Mouse (Mus musculus) stomach, embryonic 15.5 days (tissue): ENCODE data around the gene Galntl6. TPM values are rescaled to one million over a fixed set of nuclear protein-coding genes. Genes with fewer than 3 reads are reported as not detected.
"Not testable (repeated sequence)": the region's sequence is repeated elsewhere in the genome, so short reads cannot be mapped to it uniquely, and the experiment has no call there.

Experiments used
- ATAC-seq: fragments of 200-750 bp; cut with Nextera tagmentation; 2 replicates; pipeline ENCODE4 v1.8.0; 2017; ENCODE audit warnings: low read depth, moderate number of reproducible peaks, moderate TSS enrichment; ENCODE audit not compliant: insufficient read depth, low FRiP score
- H3K27ac ChIP-seq: fragments of 300-500 bp; sonication (generic); 2 replicates; pipeline ENCODE4 v1.5.1; 2015; ENCODE audit warnings: mild to moderate bottlenecking, inconsistent platforms
- H3K27me3 ChIP-seq: fragments of 300-500 bp; sonication (generic); replicated peaks from 2 replicates; pipeline ENCODE4 v1.6.1; 2015; ENCODE audit warnings: inconsistent platforms
- H3K36me3 ChIP-seq: fragments of 300-500 bp; sonication (generic); 2 replicates; pipeline ENCODE4 v1.6.1; 2015; ENCODE audit warnings: inconsistent platforms
- H3K4me1 ChIP-seq: fragments of 300-500 bp; sonication (generic); 2 replicates; pipeline ENCODE4 v1.6.1; 2015; ENCODE audit warnings: inconsistent platforms
- H3K4me2 ChIP-seq: fragments of 300-500 bp; sonication (generic); 2 replicates; pipeline ENCODE4 v1.6.1; 2015; ENCODE audit warnings: mild to moderate bottlenecking, inconsistent platforms
- H3K4me3 ChIP-seq: fragments of 300-500 bp; sonication (generic); replicated peaks from 2 replicates; pipeline ENCODE4 v1.5.1; 2015; ENCODE audit warnings: inconsistent platforms
- H3K9ac ChIP-seq: fragments of 300-500 bp; sonication (generic); 2 replicates; pipeline ENCODE4 v1.6.1; 2015; ENCODE audit warnings: inconsistent platforms
- H3K9me3 ChIP-seq: fragments of 300-500 bp; sonication (generic); 2 replicates; pipeline ENCODE4 v1.6.1; 2016; ENCODE audit warnings: inconsistent platforms
- WGBS: fragments of 180-500 bp; shearing (Covaris S2); methylation state at CpG from one replicate; pipeline ENCODE4 v1.1.7; 2015; 5-methylcytosine and 5-hydroxymethylcytosine counted together
- polyA plus RNA-seq: library from polyadenylated mRNA; unstranded; fragments of >200 nt; fragmentation: Nextera tagmentation; extraction: Ambion mirVana; gene quantifications from 2 replicates; pipeline ENCODE4 v1.2.1, GENCODE M21; 2015

Gene Galntl6
- polyA plus RNA-seq, 1 experiment from 2014 or later: 1.7 TPM

DNA sequence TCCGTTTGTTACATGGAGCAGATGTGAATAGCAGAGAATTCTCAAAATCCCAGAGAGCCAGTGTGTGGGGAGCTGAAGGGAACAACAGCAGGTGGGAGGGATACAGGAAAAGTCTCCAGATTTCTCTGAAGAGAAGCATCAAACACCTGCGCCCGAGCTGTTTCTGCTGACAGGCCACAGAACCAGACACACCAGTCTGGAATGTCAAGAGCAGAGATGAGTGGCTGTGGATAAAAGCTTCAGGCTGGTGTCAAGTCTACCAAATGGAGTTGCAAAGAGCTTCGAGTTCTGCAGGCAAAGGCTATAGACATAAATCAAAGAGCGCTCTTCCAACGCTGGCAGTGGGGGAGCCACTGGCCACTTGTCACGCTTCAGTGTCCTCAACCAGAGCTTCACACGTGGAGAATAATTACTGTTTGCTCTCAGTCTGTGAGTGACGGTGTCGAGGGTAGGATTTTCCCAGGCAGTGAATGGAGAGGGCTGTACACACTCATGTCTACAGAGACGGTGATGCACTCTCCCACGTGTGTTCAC is 1139.6 kb downstream of the Galntl6 start:
- no peak overlapping the region for H3K9ac ChIP-seq
- no peaks in the 10 kb centered on the region for H3K9me3 ChIP-seq
- H3K27me3 ChIP-seq: no peaks in the 10 kb centered on the region
- WGBS: 25% methylated on average over 12 of the region's 12 CpGs
- no peaks in the 10 kb centered on the region for H3K36me3 ChIP-seq
- 0 out of 2 replicates have a peak, but pooled peaks cover 5% of the 10 kb centered on the region for H3K4me1 ChIP-seq
- ATAC-seq: no peak
- H3K4me2 ChIP-seq: no peak overlapping the region
- H3K4me3 ChIP-seq: no peak overlapping the region
- H3K27ac ChIP-seq: no peak overlapping the region

- Histone ChIP-seq H3K9me3 (no peaks in the 10 kb centered on the region), H3K27me3 (no peaks in the 10 kb centered on the region), H3K9ac (no peak overlapping the region), H3K4me1 (peaks cover 3% of the 10 kb centered on the region; the same call in 1 of the 2 replicates), H3K4me2 (no peak overlapping the region), H3K4me3 (no peak overlapping the region), H3K27ac (no peak overlapping the region), H3K36me3 (no peaks in the 10 kb centered on the region)
- ATAC-seq: no peak
- WGBS: 42% methylated on average over 2 of the region's 2 CpGs
Measured at GRCm38 (mm10) chr8:57767541-57767940, 1144.9 kb downstream of the Galntl6 start.

- peak; percentile 47; the same call in 1 of the 2 replicates for ATAC-seq
- no peak overlapping the region for H3K4me2 ChIP-seq
- 45% methylated on average over 10 of the region's 10 CpGs for WGBS
- H3K36me3 ChIP-seq: no peaks in the 10 kb centered on the region
- no peak overlapping the region for H3K9ac ChIP-seq
- peaks cover 3% of the 10 kb centered on the region; the same call in 1 of the 2 replicates for H3K4me1 ChIP-seq
- no peaks in the 10 kb centered on the region for H3K9me3 ChIP-seq
- H3K27ac ChIP-seq: no peak overlapping the region
- no peaks in the 10 kb centered on the region for H3K27me3 ChIP-seq
- no peak overlapping the region for H3K4me3 ChIP-seq
Measured at GRCm38 (mm10) chr8:57766471-57767065, 1145.9 kb downstream of the Galntl6 start.

- Histone ChIP-seq H3K27me3 (no peaks in the 10 kb centered on the region), H3K4me2 (peak overlapping the region; percentile 27; the same call in 1 of the 2 replicates), H3K4me3 (no peak overlapping the region), H3K4me1 (peaks cover 3% of the 10 kb centered on the region; the same call in 1 of the 2 replicates), H3K9ac (no peak overlapping the region), H3K36me3 (no peaks in the 10 kb centered on the region), H3K27ac (no peak overlapping the region), H3K9me3 (no peaks in the 10 kb centered on the region)
- WGBS: 16% methylated on average over 13 of the region's 13 CpGs
- no peak for ATAC-seq
Measured at GRCm38 (mm10) chr8:57765726-57766351, 1146.6 kb downstream of the Galntl6 start.

DNA sequence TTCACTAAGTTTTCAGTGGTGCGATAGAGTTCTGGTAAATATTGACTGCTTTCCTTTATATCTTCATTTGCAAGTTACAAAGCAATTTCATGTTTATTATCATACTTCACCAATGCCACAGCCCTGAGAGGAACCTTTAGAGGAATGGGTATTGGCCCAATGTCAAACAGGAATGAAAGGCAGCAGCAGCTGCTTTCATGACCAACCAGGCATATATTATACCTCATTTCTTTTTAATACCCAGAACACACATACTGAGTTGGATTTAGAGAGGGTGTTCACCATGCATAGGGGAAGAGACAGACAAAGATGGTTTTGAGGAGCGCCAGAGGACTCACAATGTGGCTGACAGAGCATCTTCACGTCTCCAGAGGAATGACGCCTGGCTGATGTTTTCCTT is 1147.2 kb downstream of the Galntl6 start:
- Histone ChIP-seq H3K27me3 (no peaks in the 10 kb centered on the region), H3K4me2 (no peak overlapping the region), H3K4me3 (no peak overlapping the region), H3K27ac (no peak overlapping the region), H3K9ac (no peak overlapping the region), H3K9me3 (no peaks in the 10 kb centered on the region), H3K4me1 (peaks cover 3% of the 10 kb centered on the region; the same call in 1 of the 2 replicates), H3K36me3 (no peaks in the 10 kb centered on the region)
- no peak for ATAC-seq
- WGBS: 86% methylated on average over 4 of the region's 4 CpGs

GRCm38 (mm10) chr8:57762622-57763021 is 1149.8 kb downstream of the Galntl6 start:
- not testable (repeated sequence) for H3K36me3 ChIP-seq, H3K4me3 ChIP-seq, H3K27me3 ChIP-seq, H3K9ac ChIP-seq, H3K9me3 ChIP-seq, H3K4me2 ChIP-seq, H3K27ac ChIP-seq, ATAC-seq, H3K4me1 ChIP-seq
- 80% methylated on average over 2 of the region's 2 CpGs for WGBS

DNA sequence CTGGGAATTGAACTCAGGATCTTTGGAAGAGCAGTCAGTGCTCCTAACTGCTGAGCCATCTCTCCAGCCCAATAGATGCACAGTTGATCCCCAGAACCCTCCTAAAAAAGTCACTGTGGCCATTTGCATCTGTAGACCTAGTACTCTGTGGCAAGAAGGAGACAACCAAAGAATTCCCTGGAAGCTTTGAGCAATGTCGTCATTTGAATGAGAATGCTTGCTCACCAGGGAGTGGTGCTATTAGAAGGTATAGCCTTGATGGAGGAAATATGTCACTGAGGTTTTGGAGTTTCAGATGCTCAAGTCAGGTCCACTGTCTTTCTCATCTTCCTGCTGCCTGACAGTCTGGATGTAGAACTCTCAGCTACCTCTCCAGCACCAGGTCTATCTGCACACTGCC is 1151.5 kb downstream of the Galntl6 start:
- 74% methylated on average over 1 of the region's 1 CpGs for WGBS
- no peaks in the 10 kb centered on the region for H3K9me3 ChIP-seq
- H3K9ac ChIP-seq: no peak overlapping the region
- no peak for ATAC-seq
- H3K36me3 ChIP-seq: no peaks in the 10 kb centered on the region
- no peaks in the 10 kb centered on the region for H3K27me3 ChIP-seq
- no peaks in the 10 kb centered on the region for H3K4me1 ChIP-seq
- no peak overlapping the region for H3K4me2 ChIP-seq
- no peak overlapping the region for H3K4me3 ChIP-seq
- no peak overlapping the region for H3K27ac ChIP-seq

DNA sequence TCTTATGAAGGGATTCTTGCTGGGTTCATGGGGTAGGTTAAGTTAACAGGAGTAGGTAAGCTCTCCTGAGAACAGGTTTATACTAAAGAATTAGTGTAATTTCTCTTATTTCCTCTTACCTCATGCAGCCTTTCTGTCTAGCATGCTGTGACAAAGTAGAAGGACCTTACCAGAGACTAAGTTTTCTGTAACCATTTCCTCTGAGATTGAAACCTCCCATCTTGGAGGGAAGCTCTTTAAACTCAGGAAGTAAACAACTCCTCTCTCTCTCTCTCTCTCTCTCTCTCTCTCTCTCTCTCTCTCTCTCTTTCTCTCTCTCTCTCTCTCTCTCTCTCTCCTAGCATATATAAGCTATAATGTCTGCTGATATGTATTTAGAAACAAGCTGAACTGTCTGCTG is 1153.6 kb downstream of the Galntl6 start:
- Histone ChIP-seq H3K4me2 (no peak overlapping the region), H3K27ac (no peak overlapping the region), H3K9me3 (no peaks in the 10 kb centered on the region), H3K4me1 (no peaks in the 10 kb centered on the region), H3K9ac (no peak overlapping the region), H3K27me3 (no peaks in the 10 kb centered on the region), H3K4me3 (no peak overlapping the region), H3K36me3 (no peaks in the 10 kb centered on the region)
- ATAC-seq: no peak

DNA sequence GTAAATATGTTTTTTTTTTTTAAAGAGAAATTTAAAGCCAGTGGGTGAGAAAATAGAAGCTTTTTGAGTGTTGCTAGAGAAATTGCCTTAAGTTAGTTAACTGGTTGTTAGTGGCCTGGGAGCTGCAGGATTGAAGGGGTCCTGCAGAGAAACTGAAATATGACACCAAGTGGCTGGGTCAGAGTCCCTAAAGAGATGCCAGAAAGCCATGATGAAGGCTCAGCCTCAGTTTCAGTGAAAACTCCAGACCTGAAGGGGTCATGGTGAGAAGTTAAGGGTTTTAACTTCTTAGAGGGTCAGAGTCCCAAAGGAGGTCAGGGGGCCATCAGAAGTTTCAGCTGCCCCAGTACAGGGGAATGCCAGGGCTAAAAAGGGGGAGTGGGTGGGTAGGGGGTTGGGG is 1155.0 kb downstream of the Galntl6 start:
- Histone ChIP-seq H3K9me3 (no peaks in the 10 kb centered on the region), H3K27ac (no peak overlapping the region), H3K4me3 (no peak overlapping the region), H3K36me3 (no peaks in the 10 kb centered on the region), H3K4me1 (no peaks in the 10 kb centered on the region), H3K9ac (no peak overlapping the region), H3K4me2 (no peak overlapping the region), H3K27me3 (no peaks in the 10 kb centered on the region)
- ATAC-seq: no peak

DNA sequence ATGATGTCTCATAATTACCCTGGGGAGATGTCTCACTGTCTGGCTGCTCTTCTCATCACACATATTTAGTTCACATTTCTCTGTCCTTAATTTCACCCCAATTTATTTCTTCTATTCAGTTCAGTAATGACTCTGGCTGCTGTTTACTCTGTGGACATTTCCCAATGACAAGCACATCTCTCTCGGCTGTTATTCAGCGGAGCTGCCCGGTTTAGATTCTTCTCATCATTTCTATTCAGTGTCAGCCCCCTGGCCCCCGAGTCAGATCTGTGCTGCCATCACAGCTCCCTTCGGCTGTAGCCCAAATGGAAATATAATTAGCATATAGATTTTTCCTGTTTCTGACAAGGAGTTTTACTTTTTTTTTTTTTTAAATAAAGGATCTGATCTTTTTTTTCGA is 1158.4 kb downstream of the Galntl6 start:
- H3K36me3 ChIP-seq: no peaks in the 10 kb centered on the region
- 53% methylated on average over 6 of the region's 6 CpGs for WGBS
- no peak overlapping the region for H3K9ac ChIP-seq
- no peak overlapping the region for H3K4me3 ChIP-seq
- no peaks in the 10 kb centered on the region for H3K9me3 ChIP-seq
- no peaks in the 10 kb centered on the region for H3K4me1 ChIP-seq
- no peak overlapping the region for H3K27ac ChIP-seq
- H3K27me3 ChIP-seq: no peaks in the 10 kb centered on the region
- no peak overlapping the region for H3K4me2 ChIP-seq
- no peak for ATAC-seq

GRCm38 (mm10) chr8:57743636-57744035 is 1168.8 kb downstream of the Galntl6 start:
- H3K9ac ChIP-seq: no peak overlapping the region
- H3K27ac ChIP-seq: no peak overlapping the region
- H3K4me3 ChIP-seq: no peak overlapping the region
- no peaks in the 10 kb centered on the region for H3K36me3 ChIP-seq
- no peaks in the 10 kb centered on the region for H3K27me3 ChIP-seq
- H3K9me3 ChIP-seq: no peaks in the 10 kb centered on the region
- 86% methylated on average over 12 of the region's 12 CpGs for WGBS
- ATAC-seq: no peak
- no peak overlapping the region for H3K4me2 ChIP-seq
- no peaks in the 10 kb centered on the region for H3K4me1 ChIP-seq

DNA sequence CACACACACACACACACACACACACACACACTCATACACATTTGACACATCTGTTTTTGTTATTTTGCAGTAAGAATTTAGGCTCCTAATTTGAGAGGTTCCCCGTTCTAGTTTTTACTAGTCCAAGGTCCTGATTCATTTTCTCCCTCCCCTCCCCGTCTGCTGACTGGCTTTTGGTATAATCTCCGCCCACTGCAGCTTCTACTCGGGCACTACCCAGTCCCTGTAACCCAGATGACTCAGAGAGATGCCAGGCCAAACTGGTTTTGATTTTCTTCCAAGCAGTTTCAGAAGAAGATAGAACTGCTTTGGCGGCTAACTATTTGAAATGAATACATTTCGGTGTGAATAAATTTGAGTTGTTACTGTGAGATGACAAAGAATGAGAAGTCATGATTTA is 1170.5 kb downstream of the Galntl6 start:
- no peaks in the 10 kb centered on the region for H3K27me3 ChIP-seq
- no peaks in the 10 kb centered on the region for H3K36me3 ChIP-seq
- H3K4me2 ChIP-seq: no peak overlapping the region
- peak overlapping the region; percentile 62; the same call in 1 of the 2 replicates for H3K27ac ChIP-seq
- no peak overlapping the region for H3K4me3 ChIP-seq
- H3K4me1 ChIP-seq: no peaks in the 10 kb centered on the region
- H3K9ac ChIP-seq: no peak overlapping the region
- WGBS: 52% methylated on average over 6 of the region's 6 CpGs
- ATAC-seq: no peak; the same call in 1 of the 2 replicates
- H3K9me3 ChIP-seq: no peaks in the 10 kb centered on the region
